Mouse (Mus musculus) limb, embryonic 11.5 days (tissue): Measurements from ENCODE around the gene Gm20518. TPM values are rescaled to one million over a fixed set of nuclear protein-coding genes. Genes with fewer than 3 reads are reported as not detected.

Source experiments
- polyA plus RNA-seq: library from polyadenylated mRNA; unstranded; fragments of >200 nt; fragmentation: Nextera tagmentation; extraction: Ambion mirVana; gene quantifications from 2 replicates; pipeline ENCODE4 v1.2.1, GENCODE M21; 2014

Gene Gm20518
- polyA plus RNA-seq, 1 experiment from 2014 or later, result 0.48 TPM

Other genes starting within 250 kb of the Gm20518 start
- 5.7 TPM in 2 replicates for gene Ccdc74a, start 245.2 kb downstream of the Gm20518 start, polyA plus RNA-seq
- 42.2 and 45.5 TPM in 2 replicates for gene Med15, start 158.8 kb downstream of the Gm20518 start, polyA plus RNA-seq
- 68.2 and 68.7 TPM in 2 replicates for gene Klhl22, start 132.1 kb downstream of the Gm20518 start, polyA plus RNA-seq
- 23.4 and 26.4 TPM in 2 replicates for gene Scarf2, start 94.4 kb downstream of the Gm20518 start, polyA plus RNA-seq
- 0.73 and 0.77 TPM in 2 replicates for gene B830017H08Rik, start 58.5 kb downstream of the Gm20518 start, polyA plus RNA-seq
- 3.0 and 3.2 TPM in 2 replicates for gene Car15, start 53.3 kb downstream of the Gm20518 start, polyA plus RNA-seq
- not detected in 2 replicates for gene Tssk1, start 2.6 kb upstream of the Gm20518 start, polyA plus RNA-seq
- gene Dgcr2, start 6.9 kb upstream of the Gm20518 start, polyA plus RNA-seq, result 92.5 and 94.0 TPM in 2 replicates
- not detected in 2 replicates for gene Tssk2, start 7.0 kb upstream of the Gm20518 start, polyA plus RNA-seq
- 42.2 and 50.2 TPM in 2 replicates for gene Ess2, start 19.7 kb upstream of the Gm20518 start, polyA plus RNA-seq
- gene Gsc2, start 23.4 kb upstream of the Gm20518 start, polyA plus RNA-seq, result not detected in 2 replicates
- 74.4 and 74.5 TPM in 2 replicates for gene Slc25a1, start 36.5 kb upstream of the Gm20518 start, polyA plus RNA-seq
- not detected in 2 replicates for gene Vpreb2, start 88.8 kb upstream of the Gm20518 start, polyA plus RNA-seq
- 130 and 135 TPM in 2 replicates for gene Dgcr6, start 161.2 kb upstream of the Gm20518 start, polyA plus RNA-seq
- 15.0 and 15.9 TPM in 2 replicates for gene Prodh, start 198.5 kb upstream of the Gm20518 start, polyA plus RNA-seq
- 4.5 and 7.4 TPM in 2 replicates for gene Rtn4r, start 236.0 kb upstream of the Gm20518 start, polyA plus RNA-seq